Mouse (Mus musculus) megakaryocyte progenitor cell, adult 5-6 weeks (primary cell): ENCODE measurements at regions not wholly inside any gene's neighbourhood (a gene's known extent, or its start where the extent isn't known, plus 50 kb on each side); places are given as distances from the start of the nearest gene placed in this dataset.

ENCODE experiments used
- ATAC-seq: replicated peaks from 2 replicates; pipeline ENCODE4 v1.8.0; 2016; ENCODE audit warnings: mild to moderate bottlenecking, moderate TSS enrichment, inconsistent platforms; ENCODE audit not compliant: poor library complexity

- no peak for ATAC-seq
Measured at GRCm38 (mm10) chr10:96366871-96367270, 230.5 kb downstream of the Gm5426 start.

DNA sequence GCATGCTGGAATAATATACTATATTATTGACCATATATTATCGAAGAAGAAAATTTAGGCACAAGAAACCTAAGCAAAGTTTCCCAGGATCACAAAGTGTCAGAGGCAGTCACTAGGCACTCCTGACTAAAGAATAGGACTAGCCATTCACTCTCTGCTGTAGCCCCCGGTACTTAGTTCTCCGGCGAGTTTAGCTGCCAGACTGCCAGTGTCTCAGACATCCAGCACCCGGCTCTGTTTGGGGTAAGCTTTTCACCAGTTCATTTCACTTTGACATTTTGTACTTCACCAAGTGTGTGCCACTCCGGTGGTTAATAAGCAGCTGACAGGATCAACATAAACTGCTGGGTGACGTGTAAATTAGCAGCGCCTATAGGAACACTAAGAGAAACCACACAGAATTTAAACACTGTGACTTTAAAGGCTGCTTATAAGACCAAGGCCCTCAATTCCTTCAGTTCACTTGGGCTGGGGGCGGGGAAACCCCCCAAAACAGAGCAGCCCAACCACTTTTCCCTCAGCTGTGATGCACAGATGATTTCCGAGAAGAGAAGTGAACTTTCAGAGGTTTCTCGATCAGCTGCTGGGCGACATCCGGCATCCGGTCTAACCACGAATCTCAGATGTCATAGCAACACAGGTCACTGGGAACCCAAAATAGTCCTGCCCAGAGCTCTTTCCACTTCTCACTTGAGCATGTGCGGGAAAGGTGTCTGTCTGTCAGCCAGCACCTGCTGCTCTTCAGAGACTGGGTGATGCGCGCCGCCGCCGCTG lies 234.3 kb downstream of the Gm5426 start:
- ATAC-seq, result peak; percentile 55

GRCm38 (mm10) chr10:96371321-96371653 lies 234.9 kb downstream of the Gm5426 start:
- ATAC-seq, result no peak

GRCm38 (mm10) chr10:96372616-96373346 lies 236.4 kb downstream of the Gm5426 start:
- ATAC-seq, result no peak

DNA sequence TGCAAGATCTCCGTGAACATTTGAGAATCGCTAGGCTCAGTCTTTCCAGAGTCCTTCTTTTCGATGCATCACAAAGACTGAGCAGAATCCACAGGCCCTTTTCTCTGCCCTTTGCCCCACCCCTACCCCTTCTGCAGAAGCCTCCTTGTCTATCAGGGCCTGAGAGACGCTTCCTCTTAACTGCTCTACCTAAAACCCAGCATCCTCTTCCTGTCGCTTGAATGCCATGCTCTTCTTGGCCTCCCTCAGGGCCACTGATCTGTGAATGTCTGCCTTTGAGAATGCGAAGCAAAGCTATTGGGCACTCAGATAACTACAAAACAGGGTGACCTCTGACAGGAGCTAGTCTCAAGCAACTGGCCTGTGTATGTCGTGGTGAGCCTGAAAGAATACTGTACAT lies 237.1 kb downstream of the Gm5426 start:
- ATAC-seq, result peak; percentile 38

DNA sequence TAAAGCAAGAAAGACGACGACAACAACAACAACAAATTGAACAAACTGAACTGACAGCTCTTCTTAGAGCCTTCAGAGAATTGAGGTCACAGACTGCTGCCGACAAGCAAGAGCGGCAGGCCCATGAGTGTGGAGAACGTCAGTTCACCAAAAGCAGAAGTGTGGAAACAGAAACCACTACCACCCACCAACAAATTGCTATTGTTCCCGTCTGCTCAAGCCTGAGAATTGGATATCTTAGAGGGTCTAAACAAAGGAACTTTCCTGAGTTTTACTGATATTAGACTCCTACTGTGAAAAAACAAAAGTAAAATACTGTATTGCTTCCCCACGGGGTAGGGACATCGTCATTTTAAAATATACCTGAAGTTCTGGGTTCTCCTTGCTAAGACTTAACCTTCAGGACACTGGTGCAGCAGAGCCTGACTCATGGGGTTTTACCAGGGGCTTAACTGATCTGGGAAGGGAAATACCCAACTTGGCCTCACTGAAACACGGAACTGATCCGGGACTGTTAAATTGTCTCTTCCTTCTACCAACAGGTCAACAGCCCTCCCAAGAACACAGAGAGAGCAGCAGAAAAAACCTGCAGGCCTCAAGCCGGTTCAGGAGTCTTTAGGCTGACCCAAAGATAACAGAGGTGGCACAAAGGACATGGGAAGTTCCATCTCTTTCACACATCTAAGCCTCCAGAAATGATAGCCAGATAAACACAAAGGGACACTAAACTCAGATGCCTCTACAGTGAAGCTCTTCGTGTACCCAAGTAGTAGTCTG lies 238.1 kb downstream of the Gm5426 start:
- peak; percentile 73 for ATAC-seq

GRCm38 (mm10) chr10:96375070-96375447 lies 238.7 kb downstream of the Gm5426 start:
- ATAC-seq, result no peak

DNA sequence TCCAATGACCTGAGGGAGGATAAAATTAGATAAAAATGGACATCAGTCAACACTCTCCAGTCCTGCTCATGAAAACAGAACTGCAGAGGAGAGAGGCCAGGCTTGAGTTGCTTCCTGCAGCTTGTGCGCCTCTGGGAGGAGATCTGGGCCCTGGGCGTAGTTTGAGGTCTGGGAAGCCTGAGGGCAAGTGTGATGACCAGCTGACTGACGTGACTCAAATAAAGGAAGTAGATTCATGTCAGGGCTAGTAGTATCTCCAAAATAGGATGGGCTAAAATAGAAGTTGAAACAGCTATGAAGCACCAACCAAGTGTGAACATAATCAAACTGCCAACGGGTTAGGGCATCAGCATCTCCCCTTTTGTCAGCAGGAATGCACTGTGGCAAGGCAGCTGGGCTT lies 239.3 kb upstream of the Btg1 start:
- ATAC-seq, result peak; percentile 59

DNA sequence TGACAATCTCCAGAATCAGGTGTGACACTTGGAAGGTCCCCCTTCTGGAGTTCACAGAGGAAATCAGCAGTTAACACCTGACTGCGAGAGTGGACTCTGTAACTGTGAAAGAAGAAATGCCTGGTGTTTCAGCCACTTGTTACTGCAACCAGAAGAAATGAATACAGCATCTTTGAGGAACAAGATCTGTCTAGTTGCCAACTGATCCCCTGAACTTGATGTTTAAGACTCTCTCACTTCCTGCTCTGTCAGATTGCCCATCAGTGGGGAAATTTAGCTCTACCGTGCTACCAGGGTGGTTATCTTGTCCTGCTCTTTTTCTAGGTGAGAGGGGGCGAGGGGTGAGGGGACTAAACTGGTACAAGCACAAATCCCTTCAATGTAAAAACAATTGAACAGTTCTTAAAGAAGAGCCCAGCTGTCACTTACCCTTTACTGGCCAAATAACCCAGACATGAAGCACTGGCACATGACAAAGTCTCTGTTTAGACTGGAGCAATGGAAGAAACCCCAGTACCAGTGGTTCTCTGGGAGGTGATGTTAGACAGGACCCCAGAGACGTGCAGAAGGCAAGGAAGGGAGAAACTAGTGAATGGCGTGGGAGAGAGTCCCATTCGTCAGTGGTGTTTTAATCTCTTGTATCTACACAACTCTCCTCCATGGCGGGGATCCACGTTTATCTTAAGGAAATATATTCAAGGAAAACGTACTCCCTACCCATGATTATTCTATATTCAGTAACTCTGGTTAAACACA lies 237.6 kb upstream of the Btg1 start:
- 0 out of 2 replicates have a peak, but pooled peaks have one; percentile 18 for ATAC-seq

DNA sequence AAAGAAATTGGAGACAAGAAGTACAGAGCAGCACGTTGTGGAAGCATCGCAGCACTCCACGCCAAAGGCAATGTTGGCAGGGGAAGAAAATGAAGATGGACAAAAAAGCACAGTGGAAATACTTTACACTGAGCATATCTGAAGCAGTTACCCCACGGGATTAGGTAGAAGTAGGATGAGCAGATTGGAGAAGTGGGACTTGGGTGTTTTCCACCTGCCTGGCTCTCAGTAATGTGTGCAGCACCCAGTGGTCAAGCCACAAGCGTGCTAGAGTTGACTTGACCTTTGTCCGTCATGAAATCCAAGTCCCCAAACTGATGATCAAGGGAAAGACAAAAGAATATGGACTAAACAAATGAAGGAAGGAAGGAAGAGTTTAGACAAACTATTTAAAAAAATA lies 235.1 kb upstream of the Btg1 start:
- ATAC-seq, result no peak

DNA sequence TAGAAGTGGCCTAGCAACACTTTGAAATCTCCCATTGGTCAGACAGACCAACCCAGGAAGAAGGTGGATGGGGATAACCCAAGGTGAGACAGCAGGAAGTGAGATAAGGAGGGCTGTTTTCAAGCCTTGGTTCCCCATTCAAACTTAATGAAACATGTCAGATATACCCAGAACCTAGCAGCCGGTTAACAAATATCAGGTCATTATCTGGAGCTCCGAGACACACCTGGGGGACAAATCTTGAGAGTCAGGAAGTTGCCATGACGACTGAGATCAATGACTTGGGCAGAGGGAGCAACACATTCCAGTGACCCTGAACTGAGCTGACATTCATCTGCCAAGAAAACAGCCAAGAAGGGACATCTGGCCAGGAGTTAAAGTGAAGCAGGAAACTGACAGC lies 225.1 kb upstream of the Btg1 start:
- ATAC-seq, result no peak

- no peak for ATAC-seq
Measured at GRCm38 (mm10) chr10:96392836-96393235, 224.0 kb upstream of the Btg1 start.

DNA sequence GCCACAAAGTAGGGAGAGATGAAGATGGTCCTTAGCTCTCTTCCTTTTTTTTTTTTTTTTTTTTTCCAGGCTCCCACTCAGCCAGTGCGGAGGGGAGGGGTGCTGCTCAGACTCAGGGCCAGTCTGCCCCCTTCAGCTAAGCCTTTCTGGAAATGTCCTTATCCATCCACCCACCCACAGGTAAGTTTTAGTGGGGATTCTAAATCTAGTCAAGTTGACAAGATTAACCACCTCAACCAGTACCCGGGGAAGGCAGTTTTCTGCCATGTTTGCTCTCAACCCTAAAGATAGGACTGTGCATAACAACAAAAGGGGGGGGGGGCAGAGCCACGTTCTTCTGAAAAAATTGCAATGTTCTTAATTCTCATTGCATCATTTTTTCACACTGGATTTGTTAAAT lies 222.6 kb upstream of the Btg1 start:
- no peak for ATAC-seq

GRCm38 (mm10) chr10:96395017-96395416 lies 221.8 kb upstream of the Btg1 start:
- ATAC-seq, result no peak

DNA sequence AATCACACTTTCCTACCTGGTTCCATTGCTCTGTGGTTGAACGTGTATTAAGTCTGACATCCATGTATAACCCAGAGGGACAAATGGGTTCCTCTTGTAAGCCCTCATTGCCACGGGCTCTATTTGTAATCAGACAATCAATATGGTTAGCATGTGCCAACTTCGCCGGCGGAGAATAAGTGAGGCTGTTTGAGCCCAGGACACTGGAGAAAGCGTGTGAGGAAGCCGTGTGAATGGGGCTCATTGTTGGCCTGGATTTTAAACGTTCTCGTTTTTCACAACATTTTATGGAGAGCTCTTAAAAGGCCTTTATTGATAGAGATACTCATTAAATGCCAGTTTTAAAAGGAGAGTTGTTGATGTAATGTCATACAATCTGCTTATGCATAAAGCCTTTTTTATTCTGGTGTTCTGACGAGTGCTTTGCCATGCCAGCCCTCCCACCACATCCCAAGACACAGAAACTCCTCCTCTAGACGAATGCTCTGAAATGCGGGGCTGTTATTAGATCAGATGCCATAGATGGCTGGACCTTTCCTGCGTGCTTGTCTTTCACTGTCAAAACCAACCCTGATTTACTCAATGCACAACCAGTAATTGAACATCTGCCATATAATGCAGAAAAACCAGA lies 218.8 kb upstream of the Btg1 start:
- ATAC-seq, result no peak

DNA sequence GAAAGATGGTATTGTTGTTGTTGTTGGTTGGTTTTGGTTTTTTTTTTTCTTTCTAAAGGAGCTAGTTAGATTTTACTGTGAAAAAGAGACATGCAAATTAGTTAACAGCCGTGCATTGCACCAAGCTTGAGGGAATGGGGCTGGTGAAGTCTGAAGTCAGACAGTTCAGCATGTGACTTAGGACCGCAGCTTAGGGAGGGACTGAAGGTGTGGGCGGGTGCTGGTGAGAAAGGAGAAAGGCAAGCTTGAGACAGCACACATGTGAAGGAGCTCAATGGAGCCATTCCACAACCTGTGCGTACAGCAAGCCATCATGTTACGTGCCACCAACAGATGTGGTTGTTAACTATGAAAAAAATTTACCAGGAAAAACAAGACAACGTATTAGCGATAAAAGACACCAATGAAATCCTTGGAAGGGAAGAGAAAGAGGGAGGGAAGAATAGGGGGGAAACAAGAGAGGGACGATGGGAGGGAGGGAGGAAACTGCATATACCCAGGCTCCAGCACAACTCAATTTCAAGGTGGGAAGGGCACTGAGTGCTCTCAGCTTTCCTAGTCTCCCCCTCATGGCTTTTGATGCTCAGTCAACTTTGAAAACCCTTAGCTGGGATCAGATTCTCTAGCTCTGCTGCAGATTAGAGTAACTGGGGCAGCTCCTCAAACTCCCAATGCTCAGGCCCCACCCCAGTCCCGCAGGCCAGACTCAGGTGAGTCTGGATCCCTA lies 218.1 kb upstream of the Btg1 start:
- no peak for ATAC-seq

GRCm38 (mm10) chr10:96399636-96400400 lies 217.0 kb upstream of the Btg1 start:
- ATAC-seq, result no peak

GRCm38 (mm10) chr10:96400793-96401192 lies 216.0 kb upstream of the Btg1 start:
- ATAC-seq, result peak; percentile 66

GRCm38 (mm10) chr10:96406306-96406705 lies 210.5 kb upstream of the Btg1 start:
- ATAC-seq, result no peak
